Mouse (Mus musculus) mature B cell (primary cell): ENCODE data around the gene Arl4c.

Experiments used
- in situ Hi-C: fragments of 300-500 bp; cut with MboI; formaldehyde crosslinking; loops from 2 replicates; pipeline ENCODE4 v1.14.3; 2019

Gene Arl4c

DNA sequence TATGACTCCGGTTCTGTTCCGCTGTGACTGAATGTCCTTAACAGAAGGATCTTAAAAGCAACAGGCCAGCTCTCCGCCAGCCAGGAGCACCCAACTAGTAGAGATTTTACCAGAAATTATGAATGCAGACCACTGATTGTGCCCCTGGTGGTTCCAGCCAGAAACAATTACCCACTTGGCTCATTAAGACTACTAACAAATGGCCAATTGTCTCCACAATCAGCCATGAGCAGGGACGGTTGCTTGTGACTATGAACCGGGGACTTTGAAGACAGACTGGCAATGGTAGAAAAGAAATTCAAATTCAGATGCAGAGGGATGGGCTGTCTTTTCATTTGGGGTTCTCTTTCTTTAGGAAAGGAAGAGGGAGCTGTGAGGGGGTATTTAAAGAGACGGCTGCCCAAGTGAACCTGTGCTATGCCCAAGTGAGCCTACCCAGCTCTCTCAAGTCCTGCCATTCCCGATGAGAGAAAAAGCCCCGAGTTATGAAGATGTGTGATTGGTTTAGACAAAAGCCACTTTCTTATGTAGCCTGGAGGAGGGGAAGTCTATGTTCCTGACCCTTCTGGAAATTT lies 78.4 kb downstream of the Arl4c start:
- in situ Hi-C loops, result no loop called here
